Mouse (Mus musculus) ES-Bruce4 (cell line): ENCODE measurements around the gene Fxr2.

Source experiments
- CTCF ChIP-seq: IDR thresholded peaks from one replicate; pipeline ENCODE4 v1.8.1; 2011; ENCODE audit warnings: low read depth, low read length
- EP300 ChIP-seq: IDR thresholded peaks from 2 replicates; pipeline ENCODE4 v1.6.1; 2011; ENCODE audit warnings: low read depth, low read length; ENCODE audit not compliant: insufficient read depth
- POLR2A ChIP-seq: IDR thresholded peaks from one replicate; pipeline ENCODE4 v1.8.1; 2011; ENCODE audit warnings: low read length; ENCODE audit not compliant: insufficient read depth

- TF ChIP-seq CTCF (no peak), EP300 (no peak), POLR2A (no peak)
These were observed 42.2 kb upstream of the Fxr2 start for GRCm38 (mm10) chr11:69590622-69591021.
